Mouse (Mus musculus) heart, postnatal 25 days (tissue): ENCODE measurements around the gene Nmnat2. TPM values are rescaled to one million over a fixed set of nuclear protein-coding genes. Genes with fewer than 3 reads are reported as not detected.

ENCODE experiments used
- DNase-seq: peaks from one replicate; pipeline ENCODE4 v3.0.0; 2022; ENCODE audit warnings: low spot score
- intact Hi-C: fragments of 180-260 bp; cut with DNase I; formaldehyde crosslinking; loops from one replicate; pipeline ENCODE4 v1.15.1; 2025
- total RNA-seq, 2 experiments: library from RNA; stranded (reverse); gene quantifications; 2 replicates each; pipeline ENCODE4 v1.2.3; 2021

Nmnat2 gene
- total RNA-seq, 2 experiments from 2014 or later, result 0.31 to 0.47 TPM

DNA sequence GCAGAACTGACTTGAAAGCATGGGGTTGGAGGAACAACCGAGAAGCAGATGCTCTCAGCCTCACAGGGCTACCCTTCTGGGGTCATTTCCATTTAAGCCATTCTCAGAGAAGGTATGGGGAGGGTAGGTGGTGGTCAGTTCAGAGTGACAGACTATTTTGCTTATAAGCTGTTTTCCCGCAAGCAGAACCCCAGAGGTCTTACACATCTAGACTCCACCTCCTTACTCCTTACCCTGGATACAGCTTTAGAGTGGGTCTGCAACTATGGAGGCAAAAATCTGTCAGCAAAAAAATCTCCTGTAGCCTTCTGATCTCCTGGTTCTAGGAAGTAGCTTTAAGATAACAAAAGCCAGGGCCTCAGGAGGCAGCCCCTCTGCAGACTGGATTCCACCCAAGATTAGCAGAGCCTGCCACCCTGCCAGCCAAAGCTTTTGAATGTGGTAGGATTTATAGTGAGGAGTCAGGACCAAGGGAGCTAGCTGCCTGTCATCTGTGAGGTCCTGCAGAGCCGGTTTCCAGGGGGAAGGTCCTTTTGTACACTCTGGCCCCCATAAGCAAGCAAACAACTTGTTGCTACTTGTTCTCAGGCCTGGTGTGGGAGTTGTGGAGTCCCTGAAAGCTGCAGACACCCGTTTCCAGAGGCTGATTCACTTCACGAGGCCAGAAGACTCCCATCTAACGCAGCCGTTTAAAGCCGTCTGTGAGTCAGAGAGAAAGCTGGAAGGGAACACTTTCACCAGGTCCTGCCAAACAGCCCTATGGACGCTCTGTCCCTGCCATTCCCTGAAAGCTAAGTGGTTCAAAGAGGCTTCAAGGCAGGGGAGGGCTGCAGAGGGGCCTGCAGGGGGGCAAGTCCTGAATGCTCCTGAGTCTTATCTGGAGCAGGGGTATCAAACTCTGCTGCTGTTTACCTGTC, 179.3 kb downstream of the Nmnat2 start:
- intact Hi-C loops, result no loop called here

DNA sequence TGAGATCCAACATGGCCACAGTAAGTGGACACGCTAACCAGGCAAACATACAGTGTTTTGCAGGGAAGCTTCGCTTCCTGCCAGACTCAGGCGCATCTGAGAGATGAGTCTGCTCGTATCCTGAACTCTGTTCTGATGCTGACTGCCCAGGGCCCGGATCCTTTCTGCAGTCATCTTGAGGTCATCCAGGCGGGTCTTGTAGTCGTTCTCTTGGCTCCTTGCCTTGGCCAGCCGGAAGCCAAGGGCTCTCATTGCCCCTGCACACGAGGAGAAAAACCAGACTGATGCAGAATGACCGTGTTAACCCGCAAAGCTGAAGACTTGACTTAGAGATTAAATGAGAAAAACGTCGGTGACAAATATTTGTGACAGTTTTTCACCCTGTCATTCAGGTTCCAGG, 181.9 kb downstream of the Nmnat2 start:
- intact Hi-C loops, result no loop called here

More for the DNA sequence above, 179.3 kb downstream of the Nmnat2 start:
- peak; percentile 69 for DNase-seq

GRCm38 (mm10) chr1:153138486-153138885, 183.7 kb downstream of the Nmnat2 start:
- intact Hi-C loops, result no loop called here
- no peak for DNase-seq

More for the DNA sequence above, 181.9 kb downstream of the Nmnat2 start:
- peak; percentile 41 for DNase-seq

GRCm38 (mm10) chr1:153139635-153140034, 184.8 kb downstream of the Nmnat2 start:
- intact Hi-C loops, result no loop called here
- DNase-seq, result no peak

DNA sequence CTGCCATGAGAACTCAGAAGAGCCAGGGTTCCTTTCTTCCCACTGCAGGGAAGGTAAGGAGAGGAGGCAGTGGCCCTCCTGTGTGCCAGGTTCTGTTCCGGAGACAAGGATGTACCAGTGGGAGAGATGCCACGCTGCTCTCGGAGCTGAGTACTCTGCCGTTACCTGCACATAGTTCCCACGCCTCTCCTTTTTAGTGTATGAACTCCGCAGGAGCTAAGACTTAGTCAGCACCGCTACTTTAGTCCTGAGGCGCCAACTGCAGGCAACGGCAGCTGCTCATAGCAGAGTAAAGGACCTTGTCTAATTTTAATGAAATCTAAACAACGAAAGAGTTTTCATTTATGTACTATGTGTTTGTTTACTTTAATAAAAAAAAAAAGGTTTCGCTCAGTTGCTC, 185.5 kb downstream of the Nmnat2 start:
- intact Hi-C loops, result no loop called here

GRCm38 (mm10) chr1:153140747-153141228, 186.0 kb downstream of the Nmnat2 start:
- no peak for DNase-seq
- intact Hi-C loops, result no loop called here

More for the DNA sequence above, 185.5 kb downstream of the Nmnat2 start:
- DNase-seq, result no peak

DNA sequence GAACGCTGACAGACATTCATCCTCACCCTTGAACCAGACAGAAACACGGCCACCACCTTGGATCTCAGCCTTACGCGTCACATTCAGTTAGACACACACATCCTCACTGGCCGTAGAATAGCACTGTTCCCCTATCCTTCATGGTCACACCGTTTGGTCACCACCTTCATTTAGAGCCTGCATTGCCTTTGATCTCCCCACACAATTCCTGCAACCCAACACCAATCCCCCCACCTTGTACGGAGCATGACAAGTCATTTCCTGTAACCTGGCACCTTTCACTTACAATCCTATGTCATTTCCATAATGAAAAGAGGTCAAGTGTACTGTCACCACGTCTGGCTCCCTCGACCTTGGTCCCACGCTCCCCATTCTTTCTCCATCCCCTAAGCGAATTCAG, 189.2 kb downstream of the Nmnat2 start:
- no peak for DNase-seq
- intact Hi-C loops, result no loop called here

DNA sequence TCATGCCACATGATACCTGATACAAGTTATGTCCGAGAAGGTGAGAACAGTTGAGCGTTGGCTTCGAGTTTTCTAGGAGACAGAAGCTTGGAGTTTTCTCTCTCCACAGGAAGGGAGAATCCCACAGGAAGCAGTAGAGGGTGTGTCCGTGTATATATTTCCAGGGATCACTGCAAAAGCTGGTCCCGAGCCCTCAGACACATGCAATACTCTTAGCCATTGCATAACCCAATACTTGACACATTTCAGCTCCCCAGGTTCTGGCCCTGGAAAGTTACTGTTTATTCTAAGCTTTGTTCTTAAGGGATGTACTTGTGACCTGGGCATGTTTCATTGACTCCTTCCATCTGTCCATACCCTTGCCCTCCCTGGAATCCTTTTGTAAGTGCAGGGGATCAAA, 191.0 kb downstream of the Nmnat2 start:
- no peak for DNase-seq
- intact Hi-C loops, result no loop called here

DNA sequence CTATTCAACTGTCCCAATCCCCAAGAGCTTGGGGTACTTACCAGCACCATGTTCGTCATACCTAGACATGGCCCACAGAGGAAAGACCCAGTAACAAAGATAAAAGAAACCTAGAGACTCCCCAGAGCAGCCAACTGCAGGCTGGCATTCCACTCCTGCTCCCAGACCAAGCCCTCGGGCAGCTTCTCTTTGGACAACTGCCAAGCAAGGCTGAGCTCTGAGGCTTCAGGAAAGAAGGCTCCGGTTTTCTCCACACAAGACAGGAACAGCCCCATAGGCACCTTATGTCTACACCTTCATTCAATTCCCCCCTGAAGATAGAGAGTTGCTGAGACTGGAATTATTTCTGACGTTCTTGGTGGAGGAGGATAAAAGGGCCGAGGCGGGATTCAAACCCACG, 197.8 kb downstream of the Nmnat2 start:
- DNase-seq, result no peak
- intact Hi-C loops, result no loop called here

GRCm38 (mm10) chr1:153153619-153154137, 198.9 kb downstream of the Nmnat2 start:
- intact Hi-C loops, result no loop called here
- DNase-seq, result no peak

- intact Hi-C loops, result no loop called here
- peak; percentile 31 for DNase-seq
Measured at GRCm38 (mm10) chr1:153155364-153155763, 200.6 kb downstream of the Nmnat2 start.

DNA sequence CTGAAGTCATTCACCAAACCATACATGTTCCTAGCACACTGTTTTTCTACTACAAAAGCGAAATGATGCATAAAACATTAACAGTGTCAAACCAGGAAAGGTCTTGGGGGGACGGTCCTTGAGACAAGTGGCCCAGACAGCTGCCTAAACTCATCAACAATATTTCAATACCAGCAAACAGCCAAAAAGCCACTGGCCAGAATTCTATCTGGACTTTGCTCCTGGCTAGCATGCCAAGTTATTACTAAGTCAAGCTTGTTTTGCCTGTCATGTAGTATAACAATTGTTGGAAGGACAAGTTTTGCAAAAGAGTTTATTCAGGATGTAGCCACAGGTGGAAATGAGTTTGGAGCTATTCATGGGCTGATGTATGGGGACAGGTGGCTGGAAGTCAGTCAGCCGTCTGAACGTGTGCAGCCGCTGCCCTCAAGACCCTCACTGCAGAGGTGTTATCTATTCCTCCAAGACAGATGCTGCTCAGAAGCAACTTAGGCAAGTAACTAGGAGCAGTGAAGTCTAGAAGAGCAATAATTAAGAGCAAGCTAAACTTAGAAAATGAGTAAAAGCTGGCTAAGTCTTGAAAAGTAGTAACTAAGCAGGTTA, 202.3 kb downstream of the Nmnat2 start:
- DNase-seq, result peak; percentile 47

GRCm38 (mm10) chr1:153159137-153159536, 204.3 kb downstream of the Nmnat2 start:
- no peak for DNase-seq
- intact Hi-C loops, result no loop called here

More for the DNA sequence above, 202.3 kb downstream of the Nmnat2 start:
- intact Hi-C loops, result no loop called here

DNA sequence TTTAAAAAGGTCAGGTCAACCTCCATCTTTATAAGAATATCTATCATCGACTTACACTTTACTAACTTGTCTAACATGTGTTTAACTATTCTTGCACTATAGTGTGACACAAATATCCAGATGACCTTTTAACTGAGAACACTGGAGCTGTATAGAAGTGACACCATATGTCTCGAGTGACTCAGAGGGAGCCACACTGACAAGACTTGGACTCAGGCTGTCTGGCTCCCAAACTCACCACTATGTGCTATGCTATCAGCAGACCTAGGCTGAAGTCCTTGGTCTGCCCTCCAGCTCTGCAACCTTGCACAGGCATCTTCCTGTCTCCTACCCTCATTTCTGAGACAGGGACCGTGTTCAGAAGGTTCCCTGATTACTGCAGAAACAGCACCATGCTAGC, 209.0 kb downstream of the Nmnat2 start:
- no peak for DNase-seq
- intact Hi-C loops, result no loop called here

DNA sequence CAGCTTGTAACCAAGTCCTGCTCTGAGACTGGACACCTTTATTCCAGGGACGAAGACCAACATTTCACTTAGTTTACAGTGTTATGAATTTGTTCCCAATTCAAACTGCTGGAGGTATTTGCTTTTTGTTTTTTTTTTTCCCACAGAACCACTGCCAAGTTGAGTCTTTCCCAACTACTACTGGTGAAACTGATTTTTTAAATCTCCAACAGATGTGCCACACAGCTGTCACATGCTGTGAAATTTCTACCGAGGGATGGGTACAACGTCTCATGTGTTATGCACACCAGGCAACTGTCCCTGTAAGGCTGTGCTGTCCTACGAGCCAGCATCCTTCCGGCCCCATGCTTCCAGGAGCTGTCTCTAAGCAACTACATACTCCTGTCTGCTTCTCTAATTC, 213.5 kb downstream of the Nmnat2 start:
- DNase-seq, result no peak
- intact Hi-C loops, result no loop called here

Other genes starting within 250 kb of the Nmnat2 start
- gene Apobec4, start 204.4 kb upstream of the Nmnat2 start, total RNA-seq, result not detected
- gene Rgl1, start 188.6 kb upstream of the Nmnat2 start, total RNA-seq, result 10 to 100 TPM; 37.0 to 38.2 TPM
- gene Arpc5, start 188.5 kb upstream of the Nmnat2 start, total RNA-seq, result 10 to 100 TPM; 34.7 to 40.4 TPM
- gene Ncf2, start 154.8 kb upstream of the Nmnat2 start, total RNA-seq, result 1 to 10 TPM; 2.9 to 3.7 TPM
- 10 to 100 TPM; 36.0 to 43.6 TPM for gene Smg7, start 52.3 kb upstream of the Nmnat2 start, total RNA-seq
- gene Lamc2, start 231.5 kb downstream of the Nmnat2 start, total RNA-seq, result 1 to 10 TPM; 8.7 to 9.3 TPM